Mouse (Mus musculus) erythroblast, embryonic 14.5 days (primary cell): ENCODE results near the gene Jdp2.

Experiments used
- GATA1 ChIP-seq: IDR thresholded peaks from 2 replicates; pipeline ENCODE4 v1.6.1; 2012; ENCODE audit warnings: low read length, inconsistent platforms, mixed read lengths
- TAL1 ChIP-seq: IDR thresholded peaks from 3 replicates; pipeline ENCODE4 v1.6.1; 2012; ENCODE audit warnings: low read length, inconsistent platforms, mixed read lengths

DNA sequence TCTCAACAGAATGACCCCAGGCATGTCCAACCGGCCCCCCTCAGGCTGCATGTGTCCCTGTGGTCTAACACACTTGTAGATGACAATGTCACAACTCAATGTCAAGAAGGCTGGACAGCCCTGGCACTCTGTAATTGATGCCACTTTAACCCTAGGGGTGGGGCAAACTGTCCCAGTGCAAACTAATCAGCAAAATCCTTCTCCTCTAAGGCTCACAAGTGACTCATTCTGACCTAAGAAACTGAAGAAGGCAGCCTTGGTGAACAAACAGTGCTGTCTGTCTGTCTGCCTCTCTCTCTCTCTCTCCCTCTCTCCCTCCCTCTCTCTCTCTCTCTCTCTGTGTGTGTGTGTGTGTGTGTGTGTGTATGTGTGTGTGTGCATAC, 28.7 kb upstream of the Jdp2 start:
- no peak for TF ChIP-seq GATA1
- TF ChIP-seq TAL1, result no peak
